Mouse (Mus musculus) frontal cortex, postnatal 10 days (tissue): Measurements from ENCODE around the gene Dnajc15.
"Not testable (repeated sequence)": the region's sequence is repeated elsewhere in the genome, so short reads cannot be mapped to it uniquely, and the experiment has no call there.

ENCODE experiments used
- DNase-seq, 2 experiments: peaks; one replicate each; pipeline ENCODE4 v3.0.0; 2022; ENCODE audit warnings: low spot score in 2 of 2, mixed read lengths in 1 of 2

Gene Dnajc15

DNA sequence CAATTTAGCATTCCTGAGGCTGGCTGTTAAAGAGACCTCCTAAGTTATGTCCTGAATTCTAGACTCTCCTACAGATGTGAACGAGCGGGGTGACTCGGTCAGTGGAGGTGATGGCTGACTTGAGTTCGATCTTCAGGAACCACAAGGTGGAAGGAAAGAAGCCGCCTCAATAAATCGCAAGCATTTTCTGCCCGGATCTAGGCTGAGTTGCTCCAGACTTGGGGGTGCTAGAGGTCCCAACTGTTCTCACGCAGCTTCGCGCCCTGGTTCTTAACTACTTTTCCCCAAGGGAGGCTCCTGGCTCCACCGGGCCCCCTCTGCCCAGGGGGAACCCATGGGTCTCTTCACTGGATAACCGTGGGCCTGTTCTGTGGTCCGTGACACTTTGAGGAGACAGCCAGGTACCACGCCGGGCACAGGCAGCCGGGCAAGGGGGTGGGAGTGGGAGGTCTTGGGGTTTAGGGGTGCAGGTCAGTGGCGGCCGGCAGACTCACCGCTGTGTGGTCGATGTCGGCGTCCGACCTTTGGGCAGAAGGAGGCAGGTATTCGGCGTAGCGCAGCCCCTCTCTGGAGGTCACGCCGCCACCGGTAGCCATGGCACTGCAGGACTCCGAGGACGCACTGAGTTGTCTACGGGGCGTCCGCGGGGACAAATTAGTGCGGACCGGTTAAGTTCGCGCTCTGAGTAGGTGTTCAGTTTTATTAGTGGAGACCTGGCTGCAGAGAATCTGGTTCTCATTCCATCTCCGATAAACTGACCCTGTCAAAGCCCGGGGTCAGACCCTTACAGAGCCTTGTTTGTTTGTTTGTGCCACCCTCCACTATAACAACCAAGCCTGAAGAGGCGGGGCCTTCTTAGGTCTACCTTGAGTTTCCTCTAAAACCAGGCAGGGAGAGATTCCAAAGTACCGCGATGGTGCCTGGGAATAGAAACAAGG lies at the start of gene Dnajc15:
Gene Dnajc15 (minus strand): TSS at position 822 of the 938 bp plus-strand sequence.
- DNase-seq = peak; percentile 67 to 83

DNA sequence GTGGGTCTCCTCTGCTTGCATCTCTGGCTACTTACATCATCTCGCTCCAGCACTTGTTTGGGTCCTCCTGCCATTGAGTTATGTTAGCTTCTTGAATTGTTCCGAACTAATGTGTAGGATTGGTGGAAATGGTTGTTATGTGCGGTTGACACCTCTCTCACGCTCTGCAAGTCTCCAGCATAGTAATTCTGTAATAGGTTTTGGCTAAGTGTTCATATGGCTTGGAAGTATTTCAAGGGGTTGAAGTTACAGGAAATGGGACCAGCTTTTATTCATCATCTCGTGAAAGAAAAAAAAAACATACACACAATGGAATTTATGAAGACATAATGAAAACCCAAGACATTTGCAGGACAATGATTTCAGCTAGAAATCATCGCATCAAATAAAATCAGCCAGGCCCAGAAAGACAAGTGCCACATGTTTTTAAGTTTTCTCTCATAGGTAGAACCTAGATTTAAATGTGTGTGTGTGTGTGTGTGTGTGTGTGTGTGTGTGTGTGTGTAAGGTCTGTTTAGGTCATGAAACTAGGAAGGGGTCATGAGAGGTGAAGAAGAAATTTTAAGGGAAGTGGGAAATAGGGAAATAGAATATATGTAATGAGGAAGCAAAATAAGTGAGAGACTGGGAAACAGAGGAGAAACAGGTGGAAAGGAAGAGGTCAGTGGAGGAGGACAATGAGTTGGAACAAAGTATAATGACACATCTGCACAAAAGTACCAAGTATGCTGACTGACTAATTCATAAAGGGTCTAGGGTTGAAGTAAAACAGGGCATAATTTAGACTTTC lies 48.3 kb upstream of the Dnajc15 start:
- no peak for DNase-seq

DNA sequence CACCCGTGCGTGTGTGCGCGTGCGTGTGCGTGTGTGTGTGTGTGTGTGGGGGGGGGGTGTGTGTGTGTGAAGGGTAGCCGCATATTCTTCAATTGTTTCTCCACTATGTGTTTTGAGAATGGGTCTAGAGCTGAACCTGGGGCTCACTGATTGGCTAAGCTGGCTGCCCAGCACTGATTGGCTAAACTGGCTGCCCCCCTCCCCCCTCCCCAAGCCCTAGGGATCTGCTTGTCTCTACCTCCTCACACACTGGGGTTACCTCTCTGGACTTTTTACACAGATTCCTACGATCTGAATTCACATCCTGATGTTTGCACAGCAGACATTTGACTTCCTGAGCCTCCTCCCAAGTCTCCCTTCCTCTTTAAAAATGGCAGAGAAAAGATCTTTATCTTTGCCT lies 46.7 kb upstream of the Dnajc15 start:
- DNase-seq = no peak

DNA sequence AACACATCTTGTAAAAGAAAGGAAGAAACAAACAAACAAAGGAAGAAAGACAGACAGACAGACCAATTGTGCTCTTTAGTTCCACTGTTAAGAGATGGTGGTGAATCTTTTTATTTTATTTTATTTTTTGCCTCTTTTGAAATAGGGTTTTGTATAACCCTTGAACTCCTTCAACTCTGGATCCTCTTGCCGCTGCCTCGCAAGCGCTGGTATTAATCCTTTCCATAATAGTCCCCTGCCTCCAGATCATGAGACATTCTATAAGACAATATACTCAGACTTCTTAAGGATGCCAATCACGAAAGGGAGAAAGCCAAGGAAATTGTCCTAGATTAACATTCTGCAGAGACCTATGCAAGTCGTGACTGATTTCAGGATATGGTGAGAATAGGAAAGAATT lies 40.9 kb upstream of the Dnajc15 start:
- DNase-seq = no peak

DNA sequence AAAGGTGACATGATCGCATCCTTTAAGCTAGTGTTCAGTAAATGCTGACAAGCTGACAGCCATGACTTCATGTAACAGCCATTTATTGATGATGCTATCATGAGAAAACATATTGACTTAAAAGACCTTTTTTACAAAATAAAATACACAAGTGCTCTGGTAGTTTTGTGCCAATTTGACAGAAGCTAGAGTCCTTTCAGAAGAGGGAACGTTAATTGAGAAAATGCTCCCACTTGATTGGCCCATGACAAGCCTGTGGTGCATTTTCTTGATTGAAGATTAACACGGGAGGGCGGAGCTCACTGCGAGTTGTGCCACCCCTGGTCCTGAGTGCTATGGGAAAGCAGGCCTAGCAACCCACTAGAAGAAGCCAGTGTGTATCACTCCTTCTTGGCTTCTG lies 31.7 kb upstream of the Dnajc15 start:
- no peak for DNase-seq

DNA sequence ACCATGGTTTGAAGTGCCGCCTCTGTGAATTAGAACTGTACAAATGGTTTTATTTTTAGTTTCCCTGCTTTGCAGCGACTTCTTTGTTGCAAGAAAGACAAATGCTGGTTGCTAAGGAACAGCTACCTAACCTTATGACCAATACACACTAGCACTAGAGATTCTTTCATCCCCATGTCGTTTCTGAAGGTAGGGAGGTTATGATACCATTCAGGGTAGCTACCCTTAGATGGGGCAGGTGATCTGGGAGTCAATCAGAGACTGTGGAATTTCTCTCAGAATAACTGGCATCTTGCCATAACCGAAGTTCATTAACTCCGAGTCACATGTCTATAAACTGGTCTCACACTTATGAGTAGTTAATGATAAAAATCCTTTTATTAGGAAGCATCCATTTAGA lies 30.5 kb upstream of the Dnajc15 start:
- DNase-seq = no peak

DNA sequence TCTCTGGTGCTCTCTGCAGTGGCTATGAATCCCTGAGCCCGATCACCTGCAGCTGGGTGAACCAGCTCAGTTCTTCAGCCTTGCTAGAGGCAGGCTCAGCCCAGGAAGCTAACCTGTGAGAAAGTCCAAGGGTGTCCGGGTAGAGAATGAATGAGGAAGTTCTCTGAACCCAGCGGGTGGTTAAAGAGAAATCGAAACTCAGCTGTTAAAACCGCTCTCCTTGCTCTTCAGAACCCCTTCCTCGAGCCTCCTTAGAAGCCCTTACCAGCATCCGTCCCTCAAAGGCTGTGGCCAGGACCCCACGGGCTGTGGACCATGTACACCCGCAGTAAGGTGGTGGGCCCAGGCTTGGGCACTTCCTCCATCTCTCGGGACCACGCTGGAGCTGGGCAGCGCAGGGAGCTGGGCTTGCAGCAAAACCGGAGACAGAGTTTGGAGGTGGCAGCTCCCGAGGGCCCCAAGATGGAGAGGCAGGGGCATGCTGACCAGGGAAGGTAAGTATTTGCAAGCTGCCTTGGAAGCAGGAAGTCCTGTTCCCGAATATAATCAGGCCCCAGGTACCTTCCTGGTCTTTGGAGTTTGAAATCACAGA lies 29.3 kb upstream of the Dnajc15 start, which contains the start of gene Epsti1:
Gene Epsti1 (plus strand): TSS at position 69 of the 592 bp plus-strand sequence.
- DNase-seq = no peak

DNA sequence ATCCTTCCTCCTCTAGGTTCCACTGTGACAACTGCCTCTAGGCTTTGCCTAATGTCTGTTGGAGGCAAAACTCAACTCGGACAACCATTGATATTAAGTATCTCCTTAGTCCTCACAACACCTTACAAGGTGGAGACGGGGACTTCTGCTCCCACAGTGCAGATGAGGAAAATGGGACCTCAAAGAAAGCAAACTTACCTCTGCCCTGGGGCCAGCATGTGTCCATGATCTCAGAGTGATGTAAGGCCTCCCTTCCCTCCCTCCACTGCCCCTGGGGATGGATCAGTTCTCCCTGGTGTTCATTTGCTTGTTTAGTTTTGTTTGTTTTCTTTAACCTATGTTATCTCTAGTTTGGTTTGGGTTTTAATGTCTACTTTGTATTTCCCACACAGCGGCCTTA lies 27.6 kb upstream of the Dnajc15 start:
- no peak for DNase-seq

DNA sequence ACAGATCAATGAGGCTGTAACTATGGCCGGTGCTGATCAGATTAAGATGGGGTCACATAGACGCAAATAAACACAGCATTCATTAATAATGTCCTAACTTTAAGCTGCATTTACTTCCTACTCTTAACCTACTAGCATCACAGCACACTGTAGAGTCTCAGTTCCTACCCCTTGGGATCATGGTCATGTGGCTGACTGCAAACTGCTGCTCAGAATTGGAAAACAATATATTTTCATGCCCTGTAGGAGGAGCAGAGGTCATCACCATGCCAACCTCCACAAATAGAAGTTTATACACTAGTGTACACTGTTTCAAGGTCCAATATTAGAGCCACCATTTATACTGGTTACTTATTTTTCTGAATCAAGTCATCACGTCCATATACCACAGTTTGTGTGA lies 21.0 kb upstream of the Dnajc15 start:
- no peak for DNase-seq

DNA sequence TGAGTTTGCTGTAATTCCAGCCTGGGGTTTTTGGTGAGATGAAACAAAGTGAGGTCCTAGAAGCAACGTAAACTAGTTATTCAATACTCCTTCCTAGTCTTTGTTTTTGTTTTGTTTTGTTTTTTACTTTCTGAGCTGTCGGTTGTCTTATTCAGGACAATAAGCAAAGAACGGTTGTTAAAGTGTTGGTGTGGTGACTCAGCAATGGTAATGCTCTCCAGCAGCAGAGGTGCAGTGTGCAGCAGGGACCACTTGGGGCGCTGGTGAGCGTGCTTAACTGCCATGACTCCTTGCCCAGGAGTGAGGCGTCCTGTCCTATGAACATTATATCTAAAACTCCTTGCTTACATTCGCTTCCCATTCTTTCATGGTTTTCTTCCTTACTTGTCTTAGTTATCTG lies 15.0 kb upstream of the Dnajc15 start:
- DNase-seq = no peak

DNA sequence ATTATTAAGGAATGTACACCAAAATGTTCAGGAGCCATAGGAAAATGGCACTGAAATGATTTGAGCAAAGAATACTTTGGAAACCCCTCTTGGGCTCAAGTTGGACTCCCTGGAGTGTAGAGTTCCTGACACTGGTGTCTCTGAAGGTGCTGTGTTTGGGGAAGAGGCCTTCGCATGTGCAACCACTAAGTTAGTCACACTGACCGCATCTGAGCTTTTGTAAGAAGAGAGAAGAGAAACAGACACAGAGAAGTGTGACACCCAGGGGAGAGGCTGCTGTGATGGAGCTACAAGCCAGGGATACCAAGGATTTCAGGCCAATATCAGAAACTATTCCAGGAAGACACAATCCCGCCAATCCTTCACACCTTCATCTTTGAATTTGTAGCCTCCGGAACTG lies 12.0 kb upstream of the Dnajc15 start:
- no peak for DNase-seq

DNA sequence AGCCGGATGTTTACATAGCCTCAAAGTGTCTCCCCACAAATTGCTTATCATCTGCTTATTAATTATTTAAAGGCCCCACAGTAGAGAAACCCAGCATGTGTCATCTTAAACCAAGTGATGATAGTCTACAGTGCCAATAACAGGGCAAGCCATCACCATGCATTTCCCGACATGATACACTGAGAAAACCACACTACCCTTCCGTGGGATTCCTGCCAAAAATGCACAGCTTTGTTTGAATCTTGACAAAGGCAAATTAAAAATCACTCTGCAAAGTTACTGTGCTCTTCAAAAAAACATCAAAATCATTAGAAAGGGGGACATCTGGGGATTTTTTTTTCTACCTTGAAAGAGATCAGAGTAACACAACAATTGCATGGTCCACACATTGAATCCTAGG lies 11.5 kb upstream of the Dnajc15 start:
- no peak for DNase-seq

DNA sequence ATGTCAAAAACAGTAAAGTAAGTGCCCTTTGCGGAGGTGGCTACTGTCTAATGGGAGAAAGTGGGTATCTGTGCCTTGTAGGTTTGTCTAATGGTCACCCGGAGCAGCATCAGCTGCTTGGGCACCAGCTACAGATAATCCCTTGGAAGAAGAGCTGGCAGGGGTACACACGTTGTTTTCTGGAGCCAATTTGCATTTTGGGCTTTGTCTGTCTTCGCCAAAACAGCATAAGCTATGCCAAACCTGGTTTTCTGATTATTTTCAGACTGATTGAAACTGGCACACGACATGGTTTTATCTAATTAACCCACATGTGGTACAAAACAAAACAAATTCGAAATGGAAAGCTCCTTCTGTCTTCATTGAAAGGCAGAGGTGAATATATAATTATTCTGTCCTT lies 7.7 kb upstream of the Dnajc15 start:
- no peak for DNase-seq

DNA sequence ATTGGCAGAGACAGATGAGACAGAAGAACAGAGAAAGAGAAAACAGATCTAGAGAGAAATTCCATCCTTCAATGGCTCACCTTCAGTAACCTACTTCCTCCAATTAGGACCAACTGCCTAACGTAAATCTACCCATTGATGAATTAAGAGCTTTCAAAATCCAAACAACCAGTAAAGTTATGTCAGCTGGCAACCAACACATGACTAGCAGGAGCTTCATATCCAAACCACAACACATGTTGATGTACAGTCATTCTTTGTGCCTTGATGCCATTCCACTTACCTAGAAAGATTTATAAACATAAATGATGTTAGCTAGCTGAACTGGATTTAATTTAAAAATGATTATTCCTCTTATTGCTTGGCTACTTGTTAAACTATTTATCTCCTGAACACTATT lies 7.1 kb upstream of the Dnajc15 start:
- DNase-seq = no peak

DNA sequence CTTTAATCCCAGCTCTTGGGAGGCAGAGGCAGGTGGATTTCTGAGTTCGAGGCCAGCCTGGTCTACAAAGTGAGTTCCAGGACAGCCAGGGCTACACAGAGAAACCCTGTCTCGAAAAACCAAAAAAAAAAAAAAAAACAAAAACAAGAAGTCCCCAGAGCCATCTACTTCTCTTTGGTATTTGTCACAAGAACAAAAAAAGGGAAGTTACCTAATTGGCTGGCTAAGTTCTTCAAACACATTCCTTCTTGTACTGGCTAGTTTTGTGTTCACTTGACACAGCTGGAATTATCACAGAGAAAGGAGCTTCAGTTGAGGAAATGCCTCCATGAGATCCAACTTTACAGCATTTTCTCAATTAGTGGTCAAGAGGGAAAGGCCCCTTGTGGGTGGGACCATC lies 3.0 kb upstream of the Dnajc15 start:
- not testable (repeated sequence) for DNase-seq

DNA sequence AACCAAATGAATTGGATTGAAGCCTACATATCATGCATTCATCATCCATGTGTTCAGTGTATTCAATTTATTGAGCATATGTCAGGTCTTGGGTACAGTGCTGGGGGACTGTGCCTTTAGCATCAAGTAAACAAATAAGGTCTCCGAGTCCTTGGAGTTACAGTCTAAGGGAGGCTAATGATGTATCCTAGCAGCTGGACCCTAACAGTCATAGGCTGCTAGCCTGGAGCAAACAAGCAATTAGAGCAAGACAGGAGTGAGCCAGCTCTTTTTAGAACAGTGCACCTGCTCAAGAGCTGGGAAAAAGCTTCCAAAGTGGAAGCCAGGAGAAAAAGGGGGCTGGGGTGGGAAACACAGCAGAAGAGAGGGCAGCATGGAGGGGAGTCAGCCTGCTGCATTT lies 1.3 kb upstream of the Dnajc15 start:
- DNase-seq = no peak

DNA sequence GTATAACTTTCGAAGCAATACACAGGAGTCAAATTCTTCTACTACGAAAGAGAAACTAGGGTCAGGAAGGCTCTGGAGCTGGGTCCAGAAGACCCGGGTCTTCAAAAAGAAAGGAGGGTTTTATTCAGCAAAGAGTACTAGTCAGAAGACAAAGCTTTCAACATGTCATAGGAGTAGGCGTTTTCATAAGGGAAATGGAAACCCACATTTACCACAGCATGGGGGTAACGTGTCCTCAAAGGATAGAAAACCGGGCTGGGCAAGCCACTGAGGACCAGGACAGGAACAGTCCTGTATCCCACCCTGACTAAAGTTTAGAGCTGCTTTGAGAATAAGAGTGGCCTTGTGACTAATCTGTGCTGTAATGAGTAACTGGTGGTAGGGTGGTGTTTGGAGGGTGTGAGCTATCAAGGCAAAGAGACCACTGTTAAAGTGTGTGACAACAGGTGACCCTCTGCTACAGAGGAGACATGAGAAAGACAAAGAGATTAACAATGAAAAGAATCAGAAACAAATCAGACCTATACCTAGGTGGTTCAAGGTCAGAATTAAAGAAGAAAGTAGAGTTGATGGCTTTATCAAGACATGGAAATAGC lies 3.4 kb downstream of the Dnajc15 start:
- no peak for DNase-seq

DNA sequence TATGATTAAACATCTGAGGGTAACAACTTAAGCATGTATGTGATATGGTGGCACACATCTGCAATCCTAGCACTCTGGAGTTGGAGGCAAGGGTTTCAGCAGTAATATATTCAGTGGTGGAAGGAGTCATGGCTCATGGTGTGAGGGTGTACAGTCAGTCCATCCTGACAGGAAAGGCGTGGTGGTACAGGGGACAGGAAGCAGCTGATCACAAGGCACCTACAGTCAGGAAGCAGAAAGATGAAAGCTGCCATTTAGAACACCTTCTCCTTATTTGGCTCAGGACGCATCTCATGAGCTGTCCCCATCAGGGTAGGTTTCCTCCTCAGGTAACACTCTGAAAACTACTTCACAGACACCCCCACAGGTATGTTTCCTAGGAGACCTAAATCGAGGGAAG lies 4.0 kb downstream of the Dnajc15 start:
- no peak for DNase-seq

DNA sequence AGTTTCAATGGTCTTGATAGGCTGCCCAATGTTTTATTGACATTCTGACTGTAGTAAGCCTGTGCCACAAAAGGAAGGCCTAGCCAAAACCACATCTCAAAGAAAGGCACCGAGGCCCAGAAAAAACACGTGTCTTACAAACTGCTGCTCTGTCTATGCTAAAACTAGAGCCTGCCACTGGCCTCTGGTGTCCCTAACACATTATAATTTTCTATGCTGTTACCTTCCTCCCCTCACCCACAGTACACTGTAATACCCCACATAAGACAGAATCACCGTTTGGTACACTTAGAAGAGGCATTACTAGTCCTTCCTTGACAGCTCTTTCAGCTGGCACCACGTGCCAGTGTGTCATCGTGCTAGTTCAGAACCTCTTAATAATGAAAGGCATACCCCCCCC lies 7.3 kb downstream of the Dnajc15 start:
- no peak for DNase-seq

DNA sequence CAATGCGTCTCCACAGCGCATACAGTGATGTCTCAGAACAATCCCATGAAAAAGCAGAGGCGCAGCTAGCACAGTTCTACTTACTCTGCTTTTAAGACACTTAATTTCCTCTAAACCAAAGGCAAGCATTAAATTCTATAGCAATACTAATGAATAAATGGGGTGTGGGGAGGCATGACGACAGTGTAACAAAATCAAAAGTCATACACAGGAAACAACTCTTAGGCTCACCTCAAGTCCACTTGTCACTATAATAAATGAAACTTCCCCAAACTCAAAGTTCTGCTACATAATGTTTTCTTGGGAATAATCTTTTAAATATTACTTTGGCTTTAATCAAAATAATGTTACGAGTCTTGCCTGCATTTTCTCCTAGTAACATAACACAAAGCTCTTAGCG lies 10.4 kb downstream of the Dnajc15 start:
- DNase-seq = no peak

DNA sequence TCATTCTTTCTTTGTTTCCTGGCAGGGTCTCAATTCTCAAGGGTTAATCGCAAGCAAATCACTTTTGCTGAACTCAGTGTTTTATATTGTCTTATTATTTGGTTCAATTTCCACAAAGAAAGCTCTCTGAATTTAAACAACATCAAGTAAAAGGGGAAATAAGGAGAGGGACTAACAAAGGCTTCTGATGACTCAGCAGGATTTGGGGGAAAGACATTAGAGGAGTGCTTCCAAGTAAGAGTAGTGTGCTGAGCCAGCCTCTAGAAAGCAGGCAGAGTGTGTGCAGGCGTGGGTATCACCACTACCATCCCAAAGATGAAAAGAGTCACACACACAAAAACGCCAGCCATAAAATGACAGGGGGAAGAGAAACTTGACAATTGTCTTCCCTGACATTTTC lies 10.9 kb downstream of the Dnajc15 start:
- no peak for DNase-seq
